Mouse (Mus musculus) heart, adult 9 months (tissue): ENCODE measurements around the gene Sf3b2.

Experiments
- DNase-seq, 2 experiments: peaks; one replicate each; pipeline ENCODE4 v3.0.0; 2022; ENCODE audit warnings: low spot score in 2 of 2

The Sf3b2 gene

GRCm38 (mm10) chr19:5272801-5273733 is 22.2 kb downstream of the Sf3b2 start, which contains the start of gene Pacs1:
Gene Pacs1 (minus strand): TSS chr19:5273119.
- DNase-seq: peak; percentile 91 to 94

GRCm38 (mm10) chr19:5272326-5272795 is 22.9 kb downstream of the Sf3b2 start:
- peak in 1 of 2 experiments; percentile 53 for DNase-seq

GRCm38 (mm10) chr19:5271430-5271829 is 23.8 kb downstream of the Sf3b2 start:
- DNase-seq: no peak

GRCm38 (mm10) chr19:5269392-5269791 is 25.9 kb downstream of the Sf3b2 start:
- no peak for DNase-seq

DNA sequence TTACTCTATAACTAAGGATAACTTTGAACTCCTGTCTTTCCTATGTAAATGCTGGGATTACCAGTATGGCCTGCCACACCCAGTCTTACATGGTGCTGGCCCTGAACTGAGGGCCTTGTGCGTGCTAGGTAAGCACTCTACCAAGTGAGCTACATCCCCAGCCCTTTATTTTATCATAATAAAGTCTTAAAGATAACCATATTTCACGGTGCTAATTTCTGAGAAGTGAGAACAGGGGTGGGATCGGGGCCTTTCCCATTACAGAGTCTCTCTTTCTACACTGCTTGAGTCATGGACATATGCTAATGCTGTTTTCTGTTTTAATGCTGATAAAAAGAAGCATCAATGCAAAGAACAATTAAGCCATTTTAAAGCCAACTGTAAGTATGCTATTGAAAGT is 26.4 kb downstream of the Sf3b2 start:
- no peak for DNase-seq

DNA sequence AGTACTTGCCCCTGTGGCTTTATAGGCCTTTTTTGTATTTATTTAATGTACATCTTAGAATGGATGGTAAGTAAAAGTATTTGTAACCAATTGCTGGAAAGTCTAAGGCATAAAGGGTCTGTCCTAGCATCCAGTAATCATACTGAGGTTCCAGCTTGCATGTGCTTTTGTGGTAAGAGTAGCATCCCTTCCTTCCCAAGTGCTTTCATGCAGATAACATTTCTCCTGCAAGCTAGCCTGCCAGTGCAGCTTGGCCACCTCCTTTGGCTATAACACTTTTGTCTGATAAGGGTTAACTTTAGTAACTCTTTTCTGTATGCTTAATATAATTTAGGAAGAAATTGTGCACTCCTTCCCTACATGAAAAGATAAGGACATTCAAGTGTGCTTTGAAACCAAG is 27.2 kb downstream of the Sf3b2 start:
- DNase-seq: no peak

GRCm38 (mm10) chr19:5267015-5267414 is 28.2 kb downstream of the Sf3b2 start:
- no peak for DNase-seq

DNA sequence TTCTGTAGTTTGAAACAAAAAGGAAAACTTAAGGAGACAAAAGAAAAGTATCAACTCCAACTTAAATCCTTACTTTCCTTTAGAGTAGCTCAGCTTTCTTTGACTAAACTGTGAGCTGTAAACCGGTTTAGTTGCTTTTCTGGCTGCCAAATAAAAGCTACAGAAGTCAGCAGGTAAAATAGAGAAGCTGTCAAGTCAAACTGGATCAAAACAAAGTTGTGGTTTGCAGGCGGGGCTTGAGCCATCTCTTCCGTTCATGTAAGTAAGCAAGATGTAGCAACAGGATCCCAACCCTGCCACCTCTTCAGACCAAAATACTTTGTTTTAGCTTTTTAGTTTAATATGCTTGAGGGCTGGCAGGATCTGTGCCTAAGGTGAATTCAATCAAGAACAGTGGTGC is 38.1 kb downstream of the Sf3b2 start:
- no peak for DNase-seq

DNA sequence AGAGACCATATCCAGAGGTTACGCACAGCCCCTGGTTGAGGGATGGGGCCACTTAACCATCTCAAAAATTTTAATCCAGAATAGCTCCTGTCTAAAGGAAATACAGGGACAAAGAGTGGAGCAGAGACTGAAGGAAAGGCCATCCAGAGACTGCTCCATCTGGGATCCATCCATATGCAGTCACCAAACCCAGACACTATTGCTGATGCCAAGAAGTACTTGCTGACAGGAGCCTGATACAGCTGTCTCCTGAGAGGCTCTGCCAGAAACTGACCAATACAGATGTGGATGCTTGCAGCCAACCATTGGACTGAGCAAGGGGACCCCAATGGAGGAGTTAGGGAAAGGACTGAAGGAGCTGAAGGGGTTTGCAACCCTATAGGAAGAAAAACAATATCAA is 58.3 kb downstream of the Sf3b2 start:
- DNase-seq: peak; percentile 12 to 14

DNA sequence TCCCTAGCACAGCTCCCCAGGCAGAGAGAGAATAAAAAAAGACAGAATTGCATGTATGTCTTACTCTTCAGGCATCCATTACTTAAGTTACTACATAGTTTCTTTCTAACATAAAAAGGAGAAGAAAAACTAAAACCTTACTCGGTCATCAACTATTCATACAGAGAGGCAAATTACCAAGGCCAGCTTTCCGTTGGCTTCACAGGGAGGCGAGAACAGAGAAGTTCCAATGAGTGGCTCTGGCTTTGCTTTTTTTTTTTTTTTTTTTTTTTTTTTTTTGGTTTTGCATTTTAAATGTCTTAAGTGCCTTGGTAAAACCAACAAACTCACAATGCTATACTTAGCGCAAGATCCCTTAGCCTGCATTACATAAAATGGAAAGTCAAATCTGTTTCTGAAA is 62.6 kb downstream of the Sf3b2 start:
- DNase-seq: no peak

- no peak for DNase-seq
Measured at GRCm38 (mm10) chr19:5230110-5230509, 65.1 kb downstream of the Sf3b2 start.

GRCm38 (mm10) chr19:5224624-5225023 is 70.6 kb downstream of the Sf3b2 start:
- no peak for DNase-seq

GRCm38 (mm10) chr19:5224077-5224476 is 71.2 kb downstream of the Sf3b2 start:
- no peak for DNase-seq
